Mouse (Mus musculus) forebrain, embryonic 16.5 days (tissue): ENCODE measurements around the gene Camta1. TPM values are rescaled to one million over a fixed set of nuclear protein-coding genes. Genes with fewer than 3 reads are reported as not detected.

Experiments
- ATAC-seq: fragments of 200-750 bp; cut with Nextera tagmentation; 2 replicates; pipeline ENCODE4 v1.8.0; 2017; ENCODE audit warnings: mild to moderate bottlenecking, moderate library complexity
- H3K27ac ChIP-seq: fragments of 300-500 bp; sonication (generic); 2 replicates; pipeline ENCODE4 v1.5.1; 2014; ENCODE audit warnings: low read length, control low read depth
- H3K27me3 ChIP-seq: fragments of 300-500 bp; sonication (generic); replicated peaks from 2 replicates; pipeline ENCODE4 v1.6.1; 2014; ENCODE audit warnings: low read length; ENCODE audit not compliant: control insufficient read depth, insufficient read depth
- H3K36me3 ChIP-seq: fragments of 300-500 bp; sonication (generic); 2 replicates; pipeline ENCODE4 v1.6.1; 2014; ENCODE audit not compliant: control insufficient read depth, insufficient read depth
- H3K4me1 ChIP-seq: fragments of 300-500 bp; sonication (generic); replicated peaks from 2 replicates; pipeline ENCODE4 v1.6.1; 2014; ENCODE audit warnings: low read length; ENCODE audit not compliant: control insufficient read depth, insufficient read depth
- H3K4me2 ChIP-seq: fragments of 300-500 bp; sonication (generic); 2 replicates; pipeline ENCODE4 v1.6.1; 2014; ENCODE audit warnings: mild to moderate bottlenecking, low read length, control low read depth
- H3K4me3 ChIP-seq: fragments of 300-500 bp; sonication (generic); replicated peaks from 2 replicates; pipeline ENCODE4 v1.5.1; 2014; ENCODE audit warnings: mild to moderate bottlenecking, low read length, control low read depth
- H3K9ac ChIP-seq: fragments of 300-500 bp; sonication (generic); replicated peaks from 2 replicates; pipeline ENCODE4 v1.6.1; 2014; ENCODE audit warnings: low read depth, low read length, control low read depth
- H3K9me3 ChIP-seq: fragments of 300-500 bp; sonication (generic); 2 replicates; pipeline ENCODE4 v1.6.1; 2016; ENCODE audit warnings: low read length; ENCODE audit not compliant: control insufficient read depth
- WGBS: fragments of 180-500 bp; shearing (Covaris S2); extraction: QIAGEN DNeasy Blood & Tissue Kit; methylation state at CpG from one replicate; pipeline ENCODE4 v1.1.7; 2014; 5-methylcytosine and 5-hydroxymethylcytosine counted together
- polyA plus RNA-seq: library from polyadenylated mRNA; unstranded; fragments of >200 nt; fragmentation: Nextera tagmentation; extraction: Ambion mirVana; gene quantifications from 2 replicates; pipeline ENCODE4 v1.2.1, GENCODE M21; 2015

The Camta1 gene
- polyA plus RNA-seq, 1 experiment from 2014 or later = 123 TPM

- no peaks in the 10 kb centered on the region for H3K27me3 ChIP-seq
- no peak overlapping the region for H3K27ac ChIP-seq
- no peak for ATAC-seq
- no peaks in the 10 kb centered on the region for H3K9me3 ChIP-seq
- H3K36me3 ChIP-seq = no peaks in the 10 kb centered on the region
- H3K4me2 ChIP-seq = no peak overlapping the region
- no peak overlapping the region for H3K9ac ChIP-seq
- WGBS = 79% methylated on average over 7 of the region's 7 CpGs
- no peak overlapping the region for H3K4me3 ChIP-seq
- peaks cover 21% of the 10 kb centered on the region for H3K4me1 ChIP-seq
Measured at GRCm38 (mm10) chr4:151775441-151775840, 86.2 kb downstream of the Camta1 start.

DNA sequence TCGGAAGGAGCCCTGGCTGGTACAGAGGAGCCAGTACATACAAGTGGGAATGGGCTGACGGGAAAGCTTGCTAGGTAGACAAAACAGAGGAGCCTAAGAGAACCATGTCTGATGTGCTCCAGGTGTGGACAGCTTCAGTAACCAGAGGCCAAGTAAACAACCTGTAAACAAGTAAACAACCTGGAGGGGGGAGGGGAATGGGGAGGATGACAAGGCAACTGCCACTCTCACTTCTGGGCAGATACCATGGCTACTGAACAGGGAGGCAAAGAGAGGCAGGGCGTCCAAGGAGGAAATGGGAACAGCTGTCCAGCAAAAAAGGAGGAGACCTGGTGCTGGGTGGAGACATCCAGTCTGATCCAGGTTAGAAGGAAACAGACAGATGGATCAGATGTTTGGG lies 88.0 kb downstream of the Camta1 start:
- no peak for ATAC-seq
- H3K9ac ChIP-seq = no peak overlapping the region
- no peak overlapping the region for H3K27ac ChIP-seq
- H3K4me1 ChIP-seq = peaks cover 25% of the 10 kb centered on the region
- H3K9me3 ChIP-seq = no peaks in the 10 kb centered on the region
- no peak overlapping the region for H3K4me3 ChIP-seq
- no peak overlapping the region for H3K4me2 ChIP-seq
- H3K27me3 ChIP-seq = no peaks in the 10 kb centered on the region
- 84% methylated on average over 3 of the region's 3 CpGs for WGBS
- H3K36me3 ChIP-seq = no peaks in the 10 kb centered on the region

GRCm38 (mm10) chr4:151773007-151773406 lies 88.7 kb downstream of the Camta1 start:
- H3K9me3 ChIP-seq = no peaks in the 10 kb centered on the region
- 83% methylated on average over 5 of the region's 5 CpGs for WGBS
- H3K27ac ChIP-seq = no peak overlapping the region
- peaks cover 25% of the 10 kb centered on the region for H3K4me1 ChIP-seq
- no peak overlapping the region for H3K4me3 ChIP-seq
- ATAC-seq = no peak
- no peak overlapping the region for H3K9ac ChIP-seq
- H3K27me3 ChIP-seq = no peaks in the 10 kb centered on the region
- H3K36me3 ChIP-seq = no peaks in the 10 kb centered on the region
- no peak overlapping the region for H3K4me2 ChIP-seq

- no peak for ATAC-seq
- no peaks in the 10 kb centered on the region for H3K36me3 ChIP-seq
- 26% methylated on average over 5 of the region's 5 CpGs for WGBS
- no peak overlapping the region for H3K4me3 ChIP-seq
- H3K4me1 ChIP-seq = peaks cover 29% of the 10 kb centered on the region
- H3K9ac ChIP-seq = no peak overlapping the region
- no peaks in the 10 kb centered on the region for H3K9me3 ChIP-seq
- no peak overlapping the region for H3K27ac ChIP-seq
- H3K27me3 ChIP-seq = no peaks in the 10 kb centered on the region
- H3K4me2 ChIP-seq = no peak overlapping the region
Measured at GRCm38 (mm10) chr4:151770697-151771096, 91.0 kb downstream of the Camta1 start.

GRCm38 (mm10) chr4:151767786-151768185 lies 93.9 kb downstream of the Camta1 start:
- Histone ChIP-seq H3K36me3 (no peaks in the 10 kb centered on the region), H3K9ac (no peak overlapping the region), H3K9me3 (no peaks in the 10 kb centered on the region), H3K4me2 (no peak overlapping the region), H3K4me3 (no peak overlapping the region), H3K27ac (no peak overlapping the region), H3K4me1 (peaks cover 22% of the 10 kb centered on the region), H3K27me3 (no peaks in the 10 kb centered on the region)
- no peak for ATAC-seq
- WGBS = 91% methylated on average over 4 of the region's 4 CpGs

DNA sequence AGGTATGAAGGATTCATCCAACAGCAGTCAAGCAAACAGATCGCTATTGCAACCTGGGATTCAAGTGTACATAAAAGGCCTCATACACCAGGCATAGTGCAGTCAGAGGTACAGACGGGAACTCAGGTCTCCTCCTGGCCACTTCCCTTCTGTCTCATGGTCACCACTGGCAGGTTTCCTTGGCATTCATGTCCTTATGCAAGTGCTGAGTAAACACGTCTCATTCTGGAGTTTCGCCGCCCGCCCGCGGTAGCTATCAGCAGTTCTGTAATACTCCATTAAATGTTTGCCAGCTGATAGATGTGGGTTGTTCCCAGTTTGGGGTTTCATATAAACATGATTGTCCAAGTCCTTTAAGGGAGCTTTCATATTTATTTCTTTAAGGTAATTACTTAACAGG lies 94.3 kb downstream of the Camta1 start:
- no peak overlapping the region for H3K4me2 ChIP-seq
- no peak overlapping the region for H3K4me3 ChIP-seq
- no peak overlapping the region for H3K9ac ChIP-seq
- no peaks in the 10 kb centered on the region for H3K27me3 ChIP-seq
- 89% methylated on average over 8 of the region's 8 CpGs for WGBS
- no peak for ATAC-seq
- H3K27ac ChIP-seq = no peak overlapping the region
- H3K9me3 ChIP-seq = no peaks in the 10 kb centered on the region
- peaks cover 22% of the 10 kb centered on the region for H3K4me1 ChIP-seq
- no peaks in the 10 kb centered on the region for H3K36me3 ChIP-seq

GRCm38 (mm10) chr4:151765376-151765775 lies 96.3 kb downstream of the Camta1 start:
- WGBS = 28% methylated on average over 4 of the region's 4 CpGs
- Histone ChIP-seq H3K4me1 (peaks cover 16% of the 10 kb centered on the region), H3K9ac (no peak overlapping the region), H3K27ac (no peak overlapping the region), H3K4me3 (no peak overlapping the region), H3K27me3 (no peaks in the 10 kb centered on the region), H3K36me3 (no peaks in the 10 kb centered on the region), H3K9me3 (no peaks in the 10 kb centered on the region), H3K4me2 (no peak overlapping the region)
- peak; percentile 40; the same call in 1 of the 2 replicates for ATAC-seq

- ATAC-seq = no peak
- H3K4me3 ChIP-seq = no peak overlapping the region
- no peaks in the 10 kb centered on the region for H3K9me3 ChIP-seq
- H3K4me1 ChIP-seq = peaks cover 11% of the 10 kb centered on the region
- H3K27me3 ChIP-seq = no peaks in the 10 kb centered on the region
- no peak overlapping the region for H3K27ac ChIP-seq
- 57% methylated on average over 6 of the region's 6 CpGs for whole genome bisulfite sequencing
- H3K36me3 ChIP-seq = no peaks in the 10 kb centered on the region
- no peak overlapping the region for H3K4me2 ChIP-seq
- no peak overlapping the region for H3K9ac ChIP-seq
Measured at GRCm38 (mm10) chr4:151763928-151764327, 97.7 kb downstream of the Camta1 start.

- Histone ChIP-seq H3K36me3 (no peaks in the 10 kb centered on the region), H3K4me2 (no peak overlapping the region), H3K4me3 (no peak overlapping the region), H3K4me1 (no peaks in the 10 kb centered on the region), H3K27ac (no peak overlapping the region), H3K9me3 (no peaks in the 10 kb centered on the region), H3K9ac (no peak overlapping the region), H3K27me3 (no peaks in the 10 kb centered on the region)
- ATAC-seq = no peak
- WGBS = 69% methylated on average over 2 of the region's 2 CpGs
Measured at GRCm38 (mm10) chr4:151759095-151759494, 102.6 kb downstream of the Camta1 start.

DNA sequence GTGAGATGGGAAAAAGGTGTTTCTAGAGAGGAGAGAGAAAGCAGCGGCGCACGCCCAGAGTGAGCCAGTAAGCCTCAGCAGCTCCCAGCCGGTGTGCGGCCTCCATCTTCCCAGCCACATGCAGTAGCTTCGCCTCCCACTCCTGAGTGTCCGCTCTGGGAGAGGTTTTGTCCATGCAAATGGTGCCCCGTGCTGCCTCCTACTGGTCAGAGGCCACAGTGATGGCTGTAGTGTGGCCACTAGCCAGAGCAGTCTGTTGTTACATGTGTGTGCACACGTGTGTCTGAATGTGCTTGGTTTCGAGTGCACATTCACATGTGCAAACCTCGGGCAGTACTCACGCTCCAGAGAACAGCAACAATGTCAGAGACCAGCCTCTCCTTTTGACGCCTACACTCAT lies 103.3 kb downstream of the Camta1 start:
- no peak for ATAC-seq
- Histone ChIP-seq H3K9ac (no peak overlapping the region), H3K27me3 (no peaks in the 10 kb centered on the region), H3K4me2 (no peak overlapping the region), H3K36me3 (no peaks in the 10 kb centered on the region), H3K9me3 (no peaks in the 10 kb centered on the region), H3K4me3 (no peak overlapping the region), H3K4me1 (no peaks in the 10 kb centered on the region), H3K27ac (no peak overlapping the region)
- 89% methylated on average over 13 of the region's 13 CpGs for WGBS
